Mouse (Mus musculus): ENCODE measurements at regions not wholly inside any gene's neighbourhood (a gene's known extent, or its start where the extent isn't known, plus 50 kb on each side); places are given as distances from the start of the nearest gene placed in this dataset.

DNA sequence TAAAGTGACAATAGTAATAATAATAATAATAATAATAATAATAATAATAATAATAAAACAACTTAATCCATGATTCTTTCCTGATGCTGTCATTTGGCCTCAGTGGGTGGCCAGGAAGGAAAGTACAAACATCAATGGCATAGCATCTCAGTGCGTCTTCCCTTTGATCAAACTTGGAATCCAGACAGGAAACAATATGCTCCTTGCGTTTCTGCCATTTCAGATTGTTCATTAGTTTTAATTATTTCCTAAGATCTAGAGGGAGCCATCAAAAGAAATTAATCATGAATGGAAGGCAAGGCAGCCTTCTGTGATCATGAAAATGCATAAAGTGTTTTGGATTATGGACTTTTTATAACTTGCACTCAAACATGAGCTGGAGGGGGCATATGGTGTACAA, 125.6 kb upstream of the Crbn start:
- WGBS = 30% methylated on average over 2 of the region's 2 CpGs
- DNase-seq = no peak
- no peak for TF ChIP-seq POLR2A (IDR thresholded peaks at IDR 0.05; ENCODE audit: borderline replicate concordance, insufficient read depth, low read length)

DNA sequence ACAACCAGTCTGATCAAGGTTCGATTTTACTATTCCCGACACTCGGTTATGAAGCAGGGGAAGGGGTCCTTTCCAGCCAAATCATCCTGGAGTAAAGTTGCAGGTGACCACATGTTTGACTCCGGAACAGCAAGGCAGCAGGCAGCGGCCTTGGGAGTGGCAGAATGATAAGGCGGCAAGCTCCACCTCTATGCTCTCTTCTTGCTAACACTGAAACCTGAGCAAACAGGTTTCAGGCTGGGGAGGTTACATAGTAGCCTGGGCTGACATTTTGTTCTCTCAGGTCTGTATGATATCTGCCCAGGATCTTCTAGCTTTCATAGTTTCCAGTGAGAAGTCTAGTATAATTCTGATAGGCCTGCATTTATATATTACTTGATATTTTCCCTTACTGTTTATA, 133.7 kb upstream of the Crbn start:
- Histone ChIP-seq H3K4me3 (replicated peaks; ENCODE audit: insufficient read depth, low read depth, low read length) (no peak overlapping the region), H3K27ac (ENCODE audit: insufficient read depth, low read length) (no peak overlapping the region), H3K27me3 (ENCODE audit: control insufficient read depth, insufficient read depth, low read length) (no peaks in the 10 kb centered on the region), H3K4me1 (ENCODE audit: control insufficient read depth, insufficient read depth, low read length) (no peaks in the 10 kb centered on the region)
- DNase-seq = no peak
- no peak for TF ChIP-seq POLR2A (IDR thresholded peaks at IDR 0.05; ENCODE audit: borderline replicate concordance, insufficient read depth, low read length)
- TF ChIP-seq CTCF (IDR thresholded peaks at IDR 0.05; ENCODE audit: borderline replicate concordance, insufficient read depth, low read depth, low read length) = no peak
- WGBS = 97% methylated on average over 6 of the region's 6 CpGs

More for the DNA sequence above, 125.6 kb upstream of the Crbn start:
- no peak overlapping the region for H3K4me3 ChIP-seq (replicated peaks; ENCODE audit: insufficient read depth, low read depth, low read length)
- H3K27me3 ChIP-seq (ENCODE audit: control insufficient read depth, insufficient read depth, low read length) = no peaks in the 10 kb centered on the region
- no peak overlapping the region for H3K27ac ChIP-seq (ENCODE audit: insufficient read depth, low read length)
- H3K4me1 ChIP-seq (ENCODE audit: control insufficient read depth, insufficient read depth, low read length) = peaks cover 5% of the 10 kb centered on the region; the same call in 1 of the 2 replicates

GRCm38 (mm10) chr6:106946227-106946927, 146.5 kb upstream of the Crbn start:
- WGBS = 78% methylated on average over 3 of the region's 3 CpGs
- TF ChIP-seq POLR2A (IDR thresholded peaks at IDR 0.05; ENCODE audit: borderline replicate concordance, insufficient read depth, low read length) (no peak), CTCF (IDR thresholded peaks at IDR 0.05; ENCODE audit: borderline replicate concordance, insufficient read depth, low read depth, low read length) (no peak)

GRCm38 (mm10) chr6:106950909-106951308, 151.0 kb upstream of the Crbn start:
- Histone ChIP-seq H3K27me3 (ENCODE audit: control insufficient read depth, insufficient read depth, low read length) (no peaks in the 10 kb centered on the region), H3K4me3 (replicated peaks; ENCODE audit: insufficient read depth, low read depth, low read length) (no peak overlapping the region), H3K27ac (ENCODE audit: insufficient read depth, low read length) (no peak overlapping the region), H3K4me1 (ENCODE audit: control insufficient read depth, insufficient read depth, low read length) (no peaks in the 10 kb centered on the region)
- 70% methylated on average over 4 of the region's 4 CpGs for WGBS
- TF ChIP-seq POLR2A (IDR thresholded peaks at IDR 0.05; ENCODE audit: borderline replicate concordance, insufficient read depth, low read length) = no peak
- no peak for TF ChIP-seq CTCF (IDR thresholded peaks at IDR 0.05; ENCODE audit: borderline replicate concordance, insufficient read depth, low read depth, low read length)
- no peak for DNase-seq

More at GRCm38 (mm10) chr6:106946227-106946927, 146.5 kb upstream of the Crbn start:
- no peak overlapping the region for H3K4me3 ChIP-seq (replicated peaks; ENCODE audit: insufficient read depth, low read depth, low read length)
- no peak overlapping the region for H3K27ac ChIP-seq (ENCODE audit: insufficient read depth, low read length)
- DNase-seq = no peak
- no peaks in the 10 kb centered on the region for H3K27me3 ChIP-seq (ENCODE audit: control insufficient read depth, insufficient read depth, low read length)
- no peaks in the 10 kb centered on the region for H3K4me1 ChIP-seq (ENCODE audit: control insufficient read depth, insufficient read depth, low read length)

GRCm38 (mm10) chr6:106961320-106961719, 161.4 kb upstream of the Crbn start:
- TF ChIP-seq CTCF (IDR thresholded peaks at IDR 0.05; ENCODE audit: borderline replicate concordance, insufficient read depth, low read depth, low read length) (no peak), POLR2A (IDR thresholded peaks at IDR 0.05; ENCODE audit: borderline replicate concordance, insufficient read depth, low read length) (no peak)
- 55% methylated on average over 2 of the region's 2 CpGs for whole genome bisulfite sequencing
- no peak for DNase-seq

DNA sequence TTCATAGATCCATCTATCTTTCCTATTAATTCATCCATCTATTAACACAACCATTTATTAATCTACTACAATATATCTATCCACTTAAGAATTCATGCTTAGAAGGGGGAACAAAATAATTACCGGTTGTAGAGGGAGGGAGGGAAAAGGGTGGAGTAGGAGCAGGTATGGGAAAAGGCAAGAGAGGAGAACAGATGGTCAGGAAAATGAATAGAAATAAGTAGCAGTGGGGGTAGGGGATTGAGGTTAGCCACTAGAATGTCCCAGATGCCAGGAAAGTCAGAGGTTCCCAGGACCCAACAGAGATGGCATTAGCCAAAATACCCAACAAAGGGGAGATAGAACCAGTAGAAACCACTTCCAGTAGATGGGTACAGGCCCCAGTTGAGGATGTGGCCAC, 164.5 kb upstream of the Crbn start:
- H3K4me1 ChIP-seq (ENCODE audit: control insufficient read depth, insufficient read depth, low read length) = no peaks in the 10 kb centered on the region; the same call in 1 of the 2 replicates
- H3K4me3 ChIP-seq (replicated peaks; ENCODE audit: insufficient read depth, low read depth, low read length) = no peak overlapping the region
- 17% methylated on average over 1 of the region's 1 CpGs for WGBS
- DNase-seq = peak in 1 of 2 experiments; percentile 47
- TF ChIP-seq POLR2A (IDR thresholded peaks at IDR 0.05; ENCODE audit: borderline replicate concordance, insufficient read depth, low read length) (no peak), CTCF (IDR thresholded peaks at IDR 0.05; ENCODE audit: borderline replicate concordance, insufficient read depth, low read depth, low read length) (no peak)
- H3K27me3 ChIP-seq (ENCODE audit: control insufficient read depth, insufficient read depth, low read length) = no peaks in the 10 kb centered on the region
- H3K27ac ChIP-seq (ENCODE audit: insufficient read depth, low read length) = 0 out of 2 replicates have a peak overlapping the region, but pooled peaks have one; percentile 39

More at GRCm38 (mm10) chr6:106961320-106961719, 161.4 kb upstream of the Crbn start:
- Histone ChIP-seq H3K4me1 (ENCODE audit: control insufficient read depth, insufficient read depth, low read length) (no peaks in the 10 kb centered on the region; the same call in 1 of the 2 replicates), H3K4me3 (replicated peaks; ENCODE audit: insufficient read depth, low read depth, low read length) (no peak overlapping the region), H3K27ac (ENCODE audit: insufficient read depth, low read length) (no peak overlapping the region), H3K27me3 (ENCODE audit: control insufficient read depth, insufficient read depth, low read length) (no peaks in the 10 kb centered on the region)

DNA sequence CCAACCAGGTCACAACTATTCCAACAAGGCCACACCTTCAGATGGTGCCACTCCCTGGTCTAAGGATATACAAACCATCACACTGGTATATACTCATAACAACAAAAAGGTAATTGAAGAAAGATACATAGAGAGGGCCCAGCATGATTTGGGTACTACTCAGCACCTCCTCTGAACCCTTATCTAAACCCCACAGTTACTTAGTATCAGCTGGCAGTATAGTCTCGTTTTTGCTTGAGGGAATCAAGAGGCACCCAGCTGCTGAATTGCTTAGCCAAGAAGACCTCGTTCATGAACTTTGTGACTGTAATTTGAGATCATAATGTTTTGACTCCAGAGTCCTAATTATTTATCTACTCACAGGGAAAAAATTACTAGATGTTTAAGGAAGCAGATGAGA, 175.6 kb upstream of the Crbn start:
- Histone ChIP-seq H3K27ac (ENCODE audit: insufficient read depth, low read length) (no peak overlapping the region), H3K27me3 (ENCODE audit: control insufficient read depth, insufficient read depth, low read length) (no peaks in the 10 kb centered on the region), H3K4me3 (replicated peaks; ENCODE audit: insufficient read depth, low read depth, low read length) (no peak overlapping the region), H3K4me1 (ENCODE audit: control insufficient read depth, insufficient read depth, low read length) (no peaks in the 10 kb centered on the region)
- DNase-seq = no peak
- 61% methylated on average over 2 of the region's 2 CpGs for WGBS
- TF ChIP-seq POLR2A (IDR thresholded peaks at IDR 0.05; ENCODE audit: borderline replicate concordance, insufficient read depth, low read length) = no peak
- no peak for TF ChIP-seq CTCF (IDR thresholded peaks at IDR 0.05; ENCODE audit: borderline replicate concordance, insufficient read depth, low read depth, low read length)

DNA sequence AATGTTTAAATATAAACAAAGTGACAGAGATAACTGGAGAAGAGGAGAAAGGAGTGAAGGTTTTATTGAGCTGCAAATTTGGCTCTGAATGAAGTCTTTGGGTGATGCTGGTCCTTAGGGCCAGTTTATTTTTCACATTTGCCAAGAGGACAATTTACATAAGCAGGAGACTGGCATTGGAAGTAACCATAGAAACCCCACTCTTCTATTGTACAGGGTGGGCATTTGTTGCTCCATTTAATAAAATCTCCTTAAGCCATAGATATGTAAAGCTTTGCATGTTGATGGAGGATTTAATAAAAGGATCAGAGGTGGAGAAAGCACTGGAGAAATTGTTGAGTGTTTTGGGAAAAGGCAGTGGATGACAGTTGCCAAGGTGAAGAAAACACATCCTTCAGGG, 178.8 kb upstream of the Crbn start:
- no peak for DNase-seq
- Histone ChIP-seq H3K27me3 (ENCODE audit: control insufficient read depth, insufficient read depth, low read length) (no peaks in the 10 kb centered on the region), H3K4me3 (replicated peaks; ENCODE audit: insufficient read depth, low read depth, low read length) (no peak overlapping the region), H3K4me1 (ENCODE audit: control insufficient read depth, insufficient read depth, low read length) (no peaks in the 10 kb centered on the region), H3K27ac (ENCODE audit: insufficient read depth, low read length) (no peak overlapping the region)
- no peak for TF ChIP-seq POLR2A (IDR thresholded peaks at IDR 0.05; ENCODE audit: borderline replicate concordance, insufficient read depth, low read length)
- no peak for TF ChIP-seq CTCF (IDR thresholded peaks at IDR 0.05; ENCODE audit: borderline replicate concordance, insufficient read depth, low read depth, low read length)
